Mouse (Mus musculus) retina, embryonic 14.5 days (tissue): Measurements from ENCODE around the gene Boll.
A peak's percentile ranks its signal among the peaks of the same experiment; 100 is the strongest.

Experiments used
- DNase-seq: peaks from one replicate; pipeline ENCODE4 v3.0.0-alpha.2; 2015; ENCODE audit warnings: low spot score

The Boll gene

DNA sequence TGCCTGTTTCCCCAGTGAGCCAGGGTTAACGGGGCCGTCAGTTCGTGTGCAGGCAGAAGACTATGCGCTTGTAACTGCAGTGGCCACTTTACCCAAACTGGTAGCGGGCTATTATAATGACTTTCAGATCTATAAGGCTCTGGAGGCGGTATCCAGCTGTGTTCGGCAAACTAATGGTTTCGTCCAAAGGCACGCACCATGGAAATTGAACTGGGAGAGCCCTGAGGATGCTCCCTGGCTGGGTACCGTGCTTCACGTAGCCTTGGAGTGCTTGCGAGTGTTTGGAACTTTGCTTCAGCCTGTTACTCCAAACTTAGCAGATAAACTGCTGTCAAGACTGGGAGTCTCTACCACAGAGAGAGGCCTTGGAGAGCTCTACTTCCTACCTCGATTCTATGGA is 124.8 kb downstream of the Boll start:
- no peak for DNase-seq

DNA sequence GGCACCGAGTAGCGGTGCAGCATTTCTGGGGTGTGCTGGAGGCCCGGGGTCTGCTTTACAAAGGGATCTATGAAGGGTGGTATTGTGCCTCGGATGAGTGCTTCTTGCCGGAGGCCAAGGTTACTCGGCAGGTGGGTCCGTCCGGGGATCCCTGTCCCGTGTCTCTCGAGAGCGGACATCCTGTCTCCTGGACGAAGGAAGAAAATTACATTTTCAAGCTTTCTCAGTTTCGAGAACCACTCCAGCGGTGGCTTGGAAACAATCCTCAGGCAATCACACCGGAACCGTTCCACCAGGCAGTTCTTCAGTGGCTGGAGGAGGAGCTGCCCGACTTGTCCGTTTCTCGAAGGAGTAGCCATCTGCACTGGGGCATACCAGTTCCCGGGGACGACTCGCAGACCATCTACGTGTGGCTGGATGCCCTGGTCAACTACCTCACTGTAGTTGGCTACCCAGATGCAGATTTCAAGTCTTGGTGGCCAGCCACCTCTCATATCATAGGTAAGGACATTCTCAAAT is 125.6 kb downstream of the Boll start:
- DNase-seq: peak; percentile 48

DNA sequence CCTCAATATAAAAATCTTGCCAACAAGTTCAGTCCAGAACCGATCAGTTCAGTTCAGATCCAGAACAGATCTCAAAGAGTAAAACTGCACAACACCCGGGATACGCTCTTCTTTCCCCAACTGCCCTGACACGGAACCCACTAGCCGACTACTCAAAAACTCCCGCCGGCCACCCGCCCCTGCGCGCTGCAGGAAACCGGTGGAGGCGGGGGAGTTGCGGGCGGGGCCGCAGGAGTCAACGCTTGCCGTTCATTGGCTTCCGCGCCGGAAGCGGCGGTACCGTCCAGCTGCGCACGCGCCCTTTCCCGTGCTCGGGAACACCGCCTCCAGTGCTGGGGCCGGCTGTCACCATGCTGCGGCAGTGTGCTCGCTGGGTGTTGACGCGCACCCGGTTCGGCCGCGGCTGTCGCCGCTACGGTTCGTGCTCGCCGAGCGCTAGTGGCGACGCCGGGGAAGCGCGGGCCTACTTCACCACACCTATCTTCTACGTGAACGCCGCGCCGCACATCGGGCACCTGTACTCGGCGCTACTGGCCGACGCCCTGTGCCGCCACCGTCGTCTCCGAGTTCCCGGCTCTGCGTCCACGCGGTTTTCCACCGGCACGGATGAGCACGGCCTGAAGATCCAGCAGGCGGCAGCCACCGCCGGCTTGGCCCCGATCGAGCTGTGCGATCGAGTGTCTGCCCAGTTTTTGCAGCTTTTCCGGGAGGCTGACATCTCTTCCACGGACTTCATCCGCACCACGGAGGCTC is 126.2 kb downstream of the Boll start, which contains the start of gene Mars2:
TSS of gene Mars2 (plus strand) at position 288 of the 753 bp plus-strand sequence.
- peak; percentile 97 for DNase-seq

DNA sequence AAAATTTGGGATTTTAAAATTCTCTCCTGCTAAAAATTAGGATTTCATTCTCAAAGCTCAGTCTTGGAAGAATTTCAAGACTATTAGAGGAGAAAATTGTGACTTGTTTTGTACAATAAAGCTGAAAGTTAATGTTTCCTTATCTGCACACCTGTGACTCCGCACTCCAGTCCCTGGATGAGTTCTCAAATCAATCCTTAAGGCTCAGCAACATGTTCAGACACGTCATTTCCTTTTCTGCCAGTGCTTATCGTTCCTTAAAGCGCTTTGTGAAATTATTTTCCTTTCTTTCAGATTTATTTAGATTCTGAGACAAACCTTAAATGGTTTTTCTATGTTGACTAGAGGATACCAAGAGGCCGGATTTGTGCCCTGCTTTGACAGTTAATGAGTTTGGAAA is 126.8 kb downstream of the Boll start:
- no peak for DNase-seq

DNA sequence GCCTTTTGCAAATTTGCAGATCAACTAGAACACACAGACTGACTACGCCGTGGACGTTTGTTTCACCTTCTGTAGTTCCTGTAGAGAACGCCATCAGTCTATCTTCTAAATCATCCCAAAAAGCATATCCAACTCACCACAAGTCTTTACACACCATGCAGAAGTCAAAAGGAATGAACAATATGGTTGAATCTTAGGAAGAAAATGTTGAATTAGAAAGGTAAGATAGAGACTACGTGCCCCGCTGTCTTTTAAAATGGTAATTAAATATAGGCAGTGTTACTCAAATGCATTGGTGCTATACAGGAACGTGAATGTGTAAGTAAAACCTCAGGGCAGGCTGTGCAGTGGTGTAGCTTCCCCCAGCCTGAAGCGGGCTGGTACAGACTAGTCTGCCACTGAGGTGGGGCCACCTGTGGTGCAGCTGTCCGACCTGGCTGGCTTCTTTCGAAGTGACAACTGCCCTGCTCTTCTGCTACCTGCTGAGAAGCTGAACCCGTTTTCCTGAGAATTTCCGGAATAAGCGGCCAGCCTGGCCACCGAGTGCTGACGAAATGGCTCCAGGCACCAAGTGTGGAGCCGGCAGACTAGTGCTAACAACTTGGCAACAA is 128.3 kb downstream of the Boll start:
- no peak for DNase-seq

DNA sequence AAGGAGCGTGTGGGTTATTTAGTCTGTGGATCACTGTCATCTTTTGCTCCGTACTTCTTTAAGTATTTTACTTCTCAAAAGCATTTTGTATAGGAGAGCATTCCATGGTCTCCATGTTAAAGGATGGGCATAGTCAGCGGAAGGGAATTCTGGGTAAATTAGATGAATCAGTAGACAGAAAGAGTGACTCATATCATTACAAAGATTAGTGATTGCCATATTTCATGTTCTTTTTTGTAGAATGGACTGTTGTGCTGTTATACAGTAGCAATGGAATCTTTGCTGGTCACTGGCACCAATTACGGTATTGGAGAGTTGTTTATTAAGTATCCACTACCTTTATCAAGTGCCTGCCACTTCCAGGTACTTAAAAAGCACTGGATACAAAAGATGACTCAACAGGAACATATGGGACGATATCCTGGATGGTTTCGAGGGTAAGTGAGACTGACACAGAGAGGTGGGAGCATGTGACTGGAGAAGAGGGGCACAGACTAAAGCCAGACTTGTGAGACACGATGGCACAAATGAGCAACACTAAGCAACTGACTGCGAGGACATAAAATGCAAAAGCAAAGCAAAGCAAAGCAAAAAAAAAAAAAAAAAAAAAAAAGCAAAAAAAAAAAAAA is 134.9 kb downstream of the Boll start:
- DNase-seq: no peak

DNA sequence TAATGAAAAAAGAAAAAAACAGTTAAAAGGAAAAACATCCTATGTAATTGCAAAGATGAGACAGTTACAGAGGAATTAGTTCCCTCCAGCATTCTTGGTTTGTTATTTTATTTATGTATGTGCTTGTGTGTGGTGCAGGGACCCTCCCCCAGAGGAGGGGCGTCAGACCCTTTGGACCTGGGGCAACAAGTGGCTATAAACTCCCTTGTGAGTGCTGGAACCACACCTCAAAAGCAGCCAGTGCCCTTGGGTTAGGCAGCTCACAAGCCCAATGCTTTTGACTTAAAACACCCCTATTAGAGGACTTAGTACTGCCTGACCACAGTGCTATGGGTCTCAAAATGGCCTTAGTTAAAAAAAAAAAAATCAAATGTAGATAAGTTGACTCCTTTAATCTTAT is 135.9 kb downstream of the Boll start:
- DNase-seq: no peak

DNA sequence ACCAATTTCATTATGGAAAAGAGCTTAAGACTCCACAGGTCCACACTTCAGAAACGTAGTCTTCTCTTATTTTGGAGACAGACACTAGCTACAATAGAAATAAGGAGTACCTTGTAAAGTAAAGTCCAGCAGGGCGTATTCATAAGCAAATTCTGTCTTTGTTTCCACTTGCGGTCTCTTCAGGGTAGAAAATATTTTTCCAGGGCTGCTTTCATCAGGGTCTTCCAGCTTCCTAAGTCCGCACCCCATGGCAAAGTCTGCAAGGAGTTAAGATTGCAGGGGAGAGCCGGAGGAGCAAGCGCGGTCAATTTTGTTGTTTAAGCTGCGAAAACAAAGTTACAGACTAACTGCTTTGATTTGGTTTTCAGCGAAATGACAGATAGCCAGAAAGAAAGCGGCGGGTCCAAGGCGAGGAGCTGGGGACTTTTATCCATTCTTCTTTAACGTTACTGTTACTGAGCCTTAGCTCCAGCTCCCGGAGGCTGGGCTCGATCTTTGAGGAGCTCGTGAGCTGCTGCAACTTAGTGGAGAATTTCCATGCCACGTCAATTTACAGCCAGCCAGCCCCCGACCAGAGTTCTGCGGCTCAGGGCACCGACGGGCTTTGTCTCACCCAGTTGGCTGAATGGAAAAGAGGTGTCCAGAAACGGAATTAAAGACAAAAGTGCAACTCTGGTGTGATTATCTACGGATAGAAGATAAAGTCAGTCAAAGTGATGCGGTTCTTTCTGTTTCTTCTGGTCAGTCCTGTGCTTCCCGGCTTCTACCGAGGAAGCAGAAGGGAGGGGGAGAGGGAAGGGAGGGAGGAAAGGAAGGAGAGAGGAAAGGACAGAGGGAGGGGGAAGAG is 137.0 kb downstream of the Boll start, which contains the start of gene Rftn2:
TSS of gene Rftn2 (minus strand) at position 772 of the 847 bp plus-strand sequence.
- DNase-seq: peak; percentile 45

DNA sequence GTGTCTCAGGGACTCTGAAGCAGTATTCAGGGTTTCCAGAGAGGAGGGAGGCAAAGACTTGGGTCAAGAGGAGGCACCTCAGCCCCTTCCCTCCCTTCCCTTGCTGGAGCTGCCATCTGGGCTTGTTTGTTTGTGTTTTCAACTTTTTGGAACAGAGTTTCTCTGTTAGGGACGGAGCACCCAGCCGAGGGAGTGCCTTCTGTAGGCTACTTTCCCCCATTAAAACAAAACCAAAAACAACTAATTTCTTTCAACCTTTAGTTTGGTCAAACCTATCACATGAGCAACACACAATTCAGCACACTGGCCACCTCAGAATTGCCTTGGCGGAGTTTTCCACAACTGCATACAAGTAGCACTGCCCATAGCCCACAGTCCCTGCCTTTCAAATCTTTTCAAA is 137.9 kb downstream of the Boll start:
- no peak for DNase-seq

DNA sequence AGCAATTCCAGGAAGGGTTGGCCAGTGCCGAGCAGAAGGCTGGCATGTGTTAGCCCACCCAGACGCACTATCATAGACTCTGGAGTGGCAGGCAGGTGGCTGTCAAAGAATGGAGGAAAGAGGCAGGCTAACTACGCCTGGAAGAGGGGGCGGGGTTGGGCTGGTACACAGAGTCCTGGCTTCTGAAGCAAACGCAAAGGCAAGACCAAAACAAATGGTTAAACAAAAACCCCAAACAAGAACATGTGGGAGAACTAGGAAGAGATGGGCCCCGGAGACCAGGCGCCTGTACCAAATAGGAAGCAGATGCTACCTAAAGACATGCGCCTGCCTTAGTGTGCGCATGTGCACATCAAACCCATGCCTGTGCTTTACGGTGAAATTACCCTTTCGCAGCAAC is 139.2 kb downstream of the Boll start:
- DNase-seq: no peak

DNA sequence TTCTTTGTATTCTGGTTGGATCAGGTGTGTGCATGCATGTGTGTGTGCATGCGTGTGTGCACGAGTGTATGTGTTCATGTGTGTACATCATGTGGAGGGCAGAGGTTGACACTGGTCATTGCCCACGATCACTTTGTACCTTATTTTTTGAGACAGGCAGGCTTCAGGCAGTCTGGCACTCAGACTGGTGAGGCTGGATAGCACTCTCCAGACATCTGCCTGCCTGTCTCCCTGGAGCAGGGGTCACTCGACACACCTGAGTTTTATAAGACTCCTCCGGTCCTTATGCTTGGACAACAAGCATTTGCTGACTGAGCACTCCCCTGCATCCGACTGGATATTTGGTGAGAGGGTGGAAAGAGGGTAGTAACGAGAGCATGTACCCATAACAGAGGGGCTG is 140.2 kb downstream of the Boll start:
- no peak for DNase-seq

DNA sequence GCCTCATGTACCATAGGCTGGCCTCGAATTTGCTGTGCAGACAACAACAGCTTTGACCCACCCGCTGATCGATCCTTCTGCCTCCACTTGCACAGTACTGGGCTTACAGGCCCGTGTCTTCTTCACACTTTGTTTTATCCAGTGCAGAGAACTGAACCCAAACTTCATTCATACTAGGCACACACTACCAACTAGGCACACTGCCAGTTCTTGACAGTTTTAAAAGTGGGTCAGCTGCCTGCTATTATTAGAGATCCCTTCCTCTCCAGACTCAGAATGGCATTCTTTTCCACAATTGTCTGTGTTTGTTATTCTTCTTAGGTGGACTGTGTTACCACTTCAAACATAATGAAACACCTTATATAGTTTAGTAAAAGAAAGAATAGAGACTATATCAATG is 141.9 kb downstream of the Boll start:
- DNase-seq: no peak

DNA sequence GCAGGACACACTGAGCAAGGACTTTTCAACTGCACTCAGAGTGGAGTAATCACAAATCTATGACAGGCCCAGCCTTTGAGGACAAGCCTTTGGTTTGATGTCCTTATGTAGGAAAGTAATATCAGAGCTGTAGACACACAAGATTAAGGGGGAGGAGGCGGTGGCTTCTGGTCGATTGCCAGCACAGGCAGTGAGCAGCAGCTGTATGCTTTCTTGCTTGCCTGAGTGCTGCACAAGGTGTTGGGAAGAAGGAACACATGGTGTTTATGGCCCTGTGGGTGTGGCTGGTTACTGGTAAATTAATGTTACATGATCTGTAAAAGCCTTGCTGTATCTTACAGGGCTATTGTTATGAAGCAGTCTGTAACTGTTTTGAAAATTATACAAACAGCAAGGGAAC is 146.1 kb downstream of the Boll start:
- no peak for DNase-seq

DNA sequence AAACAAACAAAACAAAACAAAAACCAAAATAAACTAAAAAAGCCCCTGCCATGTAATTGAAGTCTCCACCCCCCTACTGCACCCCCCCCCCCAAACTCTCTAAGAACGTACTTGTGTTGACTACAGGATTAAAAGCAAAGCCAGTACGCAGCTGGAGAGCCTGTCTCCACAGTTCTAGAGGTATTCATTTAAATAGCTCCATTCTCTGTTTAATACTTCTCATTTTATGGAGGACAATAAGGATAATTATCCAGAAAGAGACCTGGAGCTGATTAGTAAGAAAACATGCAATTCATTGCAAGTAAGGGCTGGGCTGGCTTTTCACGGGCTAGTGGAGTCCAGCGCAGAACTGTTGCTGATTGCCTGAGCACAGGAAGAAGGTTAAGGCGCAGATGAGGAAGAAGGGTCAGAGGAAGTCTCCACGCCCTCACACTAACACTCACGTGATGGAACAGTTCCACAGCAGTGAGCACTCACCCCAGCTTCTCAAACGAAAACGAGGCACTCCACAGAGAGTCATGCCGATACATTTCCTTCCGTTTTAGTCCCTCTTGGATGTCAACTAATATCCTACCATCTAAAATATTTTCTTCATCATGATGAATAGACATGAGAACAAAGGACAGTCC is 148.0 kb downstream of the Boll start:
- no peak for DNase-seq

DNA sequence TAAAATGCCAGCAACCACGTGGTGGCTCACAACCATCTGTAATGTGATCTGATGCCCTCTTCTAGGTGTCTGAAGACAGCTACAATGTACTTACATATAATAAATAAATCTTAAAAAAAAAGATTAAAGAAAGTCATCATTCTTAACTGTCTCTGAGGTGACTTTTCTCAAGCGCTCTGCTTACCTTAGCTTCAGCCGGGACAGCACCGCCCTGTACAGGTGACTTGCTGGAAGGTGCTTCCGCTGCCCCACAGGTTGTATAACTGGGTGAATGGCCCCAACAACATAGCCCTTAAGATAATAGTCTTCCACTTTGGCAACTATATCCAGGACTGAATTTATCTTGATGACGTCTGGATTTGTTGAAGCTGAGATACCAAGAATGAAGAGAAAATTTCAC is 149.3 kb downstream of the Boll start:
- no peak for DNase-seq

DNA sequence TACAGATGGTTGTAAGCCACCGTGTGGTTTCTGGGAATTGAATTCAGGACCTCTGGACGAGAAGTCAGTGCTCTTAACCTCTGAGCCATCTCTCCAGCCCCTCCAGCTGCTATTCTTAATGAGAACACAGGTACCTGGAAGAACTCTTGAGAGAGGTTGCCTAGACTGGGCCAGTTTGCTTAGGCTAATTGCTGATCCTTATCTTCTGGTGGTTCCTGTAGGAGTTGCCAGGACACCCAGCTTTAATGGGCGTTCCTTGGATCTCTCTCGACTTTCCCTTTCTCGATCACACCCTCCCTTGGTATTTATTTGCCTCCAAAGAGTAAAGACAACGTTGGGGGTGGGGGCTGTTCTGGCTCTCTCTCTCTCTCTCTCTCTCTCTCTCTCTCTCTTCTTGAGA is 149.8 kb downstream of the Boll start:
- DNase-seq: no peak

DNA sequence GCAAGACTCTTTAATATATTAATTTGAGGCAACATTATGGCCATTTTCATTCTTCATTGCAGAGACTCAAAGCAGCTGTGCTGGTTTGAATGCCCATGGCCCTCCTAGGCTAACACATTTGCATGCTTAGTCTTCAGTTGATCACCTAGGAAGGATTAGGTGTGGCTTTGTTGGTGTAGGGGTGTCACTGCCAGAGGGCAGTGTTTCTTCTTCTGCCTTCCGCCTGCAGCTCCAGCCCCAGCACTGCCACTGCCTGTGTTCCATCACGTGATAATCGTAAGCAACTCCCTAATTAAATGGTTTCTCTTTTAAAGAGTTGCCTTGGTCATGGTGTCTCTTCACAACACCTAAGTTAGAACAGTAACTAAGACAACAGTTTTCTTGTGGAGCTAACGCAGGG is 150.5 kb downstream of the Boll start:
- no peak for DNase-seq

DNA sequence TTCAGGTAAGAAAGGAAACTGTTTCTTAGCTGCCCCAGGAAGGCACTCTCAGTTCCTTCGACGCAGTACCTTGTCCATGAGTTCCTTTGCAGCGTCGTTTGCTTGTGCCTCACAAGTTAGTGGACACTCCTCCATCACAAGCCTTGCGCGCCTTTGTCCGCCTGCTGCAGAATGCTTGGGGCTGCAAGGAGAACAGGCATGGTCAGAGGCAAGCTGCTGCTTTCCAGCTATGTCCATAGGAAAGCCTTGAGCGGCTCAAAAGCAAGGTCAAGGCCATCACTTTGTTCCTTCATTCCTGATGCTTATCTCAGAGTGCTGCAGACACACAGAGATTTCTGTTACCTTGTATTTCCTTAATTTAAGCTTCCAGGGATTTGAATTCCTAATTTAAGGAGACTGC is 152.2 kb downstream of the Boll start:
- DNase-seq: no peak

DNA sequence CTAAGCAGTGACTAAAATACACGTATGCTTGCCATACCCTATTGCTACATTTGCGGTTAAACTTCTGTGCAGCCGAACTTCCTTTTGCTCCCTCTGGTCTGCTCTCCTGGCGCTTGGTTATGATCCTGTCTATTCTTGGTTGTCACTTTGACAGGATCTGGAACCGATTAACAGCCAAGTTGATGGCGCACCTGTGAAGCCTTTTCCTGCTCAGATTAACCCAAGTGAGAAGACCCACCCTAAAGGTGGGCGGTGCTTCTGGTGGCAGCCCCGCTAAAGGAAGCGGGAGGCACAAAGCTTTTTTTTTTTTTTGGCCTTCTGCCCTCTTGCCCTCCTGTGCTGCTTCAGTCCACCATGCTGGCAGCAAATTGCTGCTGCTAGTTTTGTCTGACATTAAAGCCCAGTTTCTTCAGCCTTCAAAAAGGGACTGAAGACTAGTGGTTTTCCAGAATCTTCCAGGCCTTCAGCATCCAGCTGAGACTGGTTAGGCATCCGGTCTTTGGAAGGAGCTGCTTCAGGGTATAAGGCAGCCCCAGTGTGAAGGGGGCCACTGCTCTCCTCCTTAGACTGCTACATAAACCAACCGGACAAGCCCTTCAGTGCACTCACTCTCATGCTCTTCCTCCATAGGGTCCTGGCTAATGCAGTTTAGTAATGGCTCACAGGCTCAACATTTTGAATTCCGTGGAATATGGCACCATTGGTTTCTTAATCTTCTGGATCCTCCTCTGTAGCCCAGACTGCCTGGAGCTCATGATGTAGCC is 152.9 kb downstream of the Boll start:
- no peak for DNase-seq

DNA sequence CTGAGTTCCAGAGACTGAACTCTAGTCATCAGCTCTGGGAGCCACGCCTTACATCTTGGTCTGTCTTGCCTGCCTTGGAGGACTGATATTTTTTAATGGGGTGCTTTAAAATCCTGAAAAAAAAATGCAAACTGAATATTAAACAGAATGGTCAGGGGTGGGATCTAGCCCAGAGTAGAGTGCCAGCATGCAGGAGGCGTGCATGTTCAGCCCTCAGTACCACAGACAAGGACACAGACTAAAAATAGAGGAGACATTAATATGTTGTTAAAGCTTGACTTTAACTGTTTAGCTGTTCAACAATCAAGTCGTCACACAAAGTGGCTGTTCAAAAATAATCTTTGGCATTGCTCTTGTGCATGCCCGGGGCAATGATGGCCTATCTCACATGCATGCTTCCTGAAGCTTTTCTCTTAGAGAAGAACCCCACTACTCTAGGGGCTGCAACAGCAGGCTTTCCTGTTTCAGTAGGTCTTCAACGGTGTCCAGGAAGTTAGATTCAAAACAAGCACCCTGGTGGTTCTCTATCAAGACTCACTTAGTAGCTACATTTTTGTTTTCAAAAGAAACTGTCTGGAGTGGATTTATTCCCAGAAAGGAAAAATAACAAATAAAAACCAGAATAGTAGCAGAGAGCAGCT is 154.6 kb downstream of the Boll start:
- DNase-seq: no peak
